Comparison of ENCODE assay signal across 8 mouse cellular contexts in the genomic region with DNA sequence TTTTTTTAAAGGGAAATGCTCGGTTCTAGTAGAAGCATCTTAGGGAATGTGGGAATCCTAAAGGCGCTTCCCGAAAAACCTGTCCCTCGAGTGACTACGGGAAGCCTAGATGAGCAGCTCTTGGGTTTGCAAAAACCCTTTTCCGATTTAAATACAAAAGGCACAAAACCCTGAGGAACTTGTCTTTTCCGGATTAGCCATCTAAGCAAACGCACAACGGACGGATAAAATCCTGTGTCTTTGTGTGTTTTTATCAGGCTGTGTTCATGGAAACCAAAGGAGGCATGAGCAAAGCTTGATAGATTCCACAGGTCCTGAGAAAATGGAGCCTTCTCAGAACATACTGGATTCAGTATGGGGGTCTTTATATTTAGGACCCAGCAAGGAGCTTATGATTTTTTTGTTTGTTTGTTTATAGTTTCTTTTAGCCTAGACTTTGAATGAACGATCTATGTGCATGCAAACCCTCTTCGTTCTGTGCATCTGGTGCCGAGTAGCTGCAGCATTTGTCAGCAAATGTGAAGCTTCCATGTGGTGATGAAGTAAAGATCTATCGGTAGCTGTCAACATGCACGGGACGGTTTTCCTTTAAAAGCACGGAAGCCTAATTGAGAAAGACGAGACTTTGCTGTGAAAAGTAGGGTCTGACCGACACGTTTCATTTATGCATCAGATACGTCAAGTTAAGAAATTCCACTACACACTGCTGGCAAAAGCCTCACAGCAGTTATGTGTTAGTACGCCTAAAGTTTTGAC. TPM values are rescaled to one million over a fixed set of nuclear protein-coding genes. Genes with fewer than 3 reads are reported as not detected.
A peak's percentile ranks its signal among the peaks of the same experiment; 100 is the strongest.
DNase-seq lines count a peak whose midpoint lies in the region; ATAC-seq and TF ChIP-seq lines count a peak whose summit lies in the region.

No protein-coding gene starts in this region.

- H3K4me2 ChIP-seq in kidney, embryonic 14.5 days (replicated peaks; ENCODE audit: low read depth, low read length): peak overlapping the region; percentile 43
- peak overlapping the region; percentile 46 for H3K4me2 ChIP-seq in forebrain, postnatal 0 days (ENCODE audit: low read depth)
- H3K4me2 ChIP-seq in liver, postnatal 0 days (ENCODE audit: low read depth, low read length): peak overlapping the region; percentile 45

- no peaks in the 10 kb centered on the region for H3K4me1 ChIP-seq in kidney, embryonic 14.5 days (ENCODE audit: control insufficient read depth, insufficient read depth, low read length)
- H3K4me1 ChIP-seq in forebrain, postnatal 0 days (ENCODE audit: insufficient read depth): peaks cover 2% of the 10 kb centered on the region; the same call in 1 of the 2 replicates
- no peaks in the 10 kb centered on the region for H3K4me1 ChIP-seq in liver, postnatal 0 days (ENCODE audit: insufficient read depth)

- H3K9me3 ChIP-seq in kidney, embryonic 14.5 days (ENCODE audit: control insufficient read depth, low read length): no peaks in the 10 kb centered on the region
- H3K9me3 ChIP-seq in forebrain, postnatal 0 days (ENCODE audit: low read length): no peaks in the 10 kb centered on the region
- no peaks in the 10 kb centered on the region for H3K9me3 ChIP-seq in liver, postnatal 0 days (ENCODE audit: low read length)

- H3K27me3 ChIP-seq in kidney, embryonic 14.5 days (ENCODE audit: control insufficient read depth, insufficient read depth, low read length): no peaks in the 10 kb centered on the region
- H3K27me3 ChIP-seq in forebrain, postnatal 0 days (ENCODE audit: insufficient read depth, low read length): no peaks in the 10 kb centered on the region
- H3K27me3 ChIP-seq in liver, postnatal 0 days (ENCODE audit: insufficient read depth, low read length): no peaks in the 10 kb centered on the region

- TF ChIP-seq POLR2A in brain, embryonic 14.5 days (IDR thresholded peaks at IDR 0.05; ENCODE audit: borderline replicate concordance, extremely low read depth, insufficient read depth, insufficient read length, poor library complexity, severe bottlenecking): no peak

- DNase-seq in kidney, postnatal 36 days: no peak
- peak; percentile 76 for DNase-seq in brain, embryonic 14.5 days (ENCODE audit: low read depth)
- peak; percentile 75 for DNase-seq in forebrain, postnatal 0 days
- DNase-seq in liver, postnatal 0 days: no peak
- no peak for DNase-seq in layer of hippocampus, postnatal 25 days (ENCODE audit: extremely low spot score in 1 of 2, low spot score in 1 of 2)
- no peak for DNase-seq in gastrocnemius, postnatal 25 days
- no peak for DNase-seq in right cerebral cortex, postnatal 36 days (ENCODE audit: low spot score in 2 of 2)

- no peak for TF ChIP-seq CTCF in brain, embryonic 14.5 days (IDR thresholded peaks at IDR 0.05; ENCODE audit: borderline replicate concordance, extremely low read depth, insufficient read depth, insufficient read length)
- no peak for TF ChIP-seq CTCF in forebrain, postnatal 0 days (IDR thresholded peaks at IDR 0.05; ENCODE audit: low read depth)
- no peak for TF ChIP-seq CTCF in liver, postnatal 0 days (IDR thresholded peaks at IDR 0.05; ENCODE audit: low read depth)

- ATAC-seq in kidney, embryonic 14.5 days (ENCODE audit: low FRiP score, low TSS enrichment): no peak
- peak; percentile 28; the same call in 1 of the 2 replicates for ATAC-seq in forebrain, postnatal 0 days
- no peak for ATAC-seq in liver, postnatal 0 days

- H3K36me3 ChIP-seq in kidney, embryonic 14.5 days (ENCODE audit: control insufficient read depth, insufficient read depth, low read length): no peaks in the 10 kb centered on the region
- no peaks in the 10 kb centered on the region for H3K36me3 ChIP-seq in forebrain, postnatal 0 days (ENCODE audit: insufficient read depth)
- no peaks in the 10 kb centered on the region for H3K36me3 ChIP-seq in liver, postnatal 0 days (replicated peaks; ENCODE audit: insufficient read depth, low read length)

- 2% methylated on average over 22 of the region's 22 CpGs for WGBS in kidney, embryonic 14.5 days
- WGBS in forebrain, postnatal 0 days: under 1% methylated on average over 22 of the region's 22 CpGs
- 4% methylated on average over 22 of the region's 22 CpGs for WGBS in liver, postnatal 0 days (ENCODE audit: insufficient replicate concordance)

- TF ChIP-seq EP300 in liver, postnatal 0 days (IDR thresholded peaks at IDR 0.05; ENCODE audit: low read depth): no peak

- no peak overlapping the region for H3K27ac ChIP-seq in kidney, embryonic 14.5 days (ENCODE audit: low read depth, low read length)
- H3K27ac ChIP-seq in forebrain, postnatal 0 days (ENCODE audit: low read depth, low read length): peak overlapping the region; percentile 90
- no peak overlapping the region for H3K27ac ChIP-seq in liver, postnatal 0 days (ENCODE audit: low read depth)

- H3K9ac ChIP-seq in kidney, embryonic 14.5 days (ENCODE audit: low read depth, low read length): peak overlapping the region; percentile 19; the same call in 1 of the 2 replicates
- peak overlapping the region; percentile 74 for H3K9ac ChIP-seq in forebrain, postnatal 0 days
- no peak overlapping the region for H3K9ac ChIP-seq in liver, postnatal 0 days (replicated peaks)

- peak overlapping the region; percentile 40 for H3K4me3 ChIP-seq in kidney, embryonic 14.5 days (ENCODE audit: low read length)
- peak overlapping the region; percentile 55 for H3K4me3 ChIP-seq in forebrain, postnatal 0 days (ENCODE audit: low read depth, low read length)
- H3K4me3 ChIP-seq in liver, postnatal 0 days (ENCODE audit: low read depth, low read length): no peak overlapping the region

RNA-seq across cellular contexts. Expression of a gene that starts 0.6 kb away (rescaled TPM):
- polyA plus RNA-seq in kidney, embryonic 14.5 days (2014; fragmentation: Nextera tagmentation; extraction: Ambion mirVana): 2.5 and 3.1 TPM in 2 replicates
- 28.6 and 43.7 TPM in 2 replicates for polyA plus RNA-seq in brain, embryonic 14.5 days (2012; rRNA removed)
- total RNA-seq in forebrain, postnatal 0 days (2014; rRNA removed): 89.7 and 98.2 TPM in 2 replicates
- polyA plus RNA-seq in forebrain, postnatal 0 days (2015; fragmentation: Nextera tagmentation; extraction: Ambion mirVana): 28.1 and 46.2 TPM in 2 replicates
- polyA plus RNA-seq in liver, postnatal 0 days (2015; fragmentation: Nextera tagmentation; extraction: Ambion mirVana): not detected in 2 replicates
- total RNA-seq in layer of hippocampus, postnatal 25 days (2021): 10 to 100 TPM; 72.7 to 82.4 TPM
- under 1 TPM in 1 of 2 experiments, not detected in 1; 0.13 TPM for total RNA-seq in gastrocnemius, postnatal 25 days (2021)

Comparison
In these comparisons a context has a peak if more than half of its experiments do, and no peak if none do; other contexts are left out.
1. DNase-seq: peak in brain, embryonic 14.5 days (single experiment) and forebrain, postnatal 0 days (single experiment); none in kidney, postnatal 36 days (0 of 2), liver, postnatal 0 days (single experiment), layer of hippocampus, postnatal 25 days (0 of 2), gastrocnemius, postnatal 25 days (single experiment) and right cerebral cortex, postnatal 36 days (0 of 2).
2. Peak in every context shown above with its lines, with median percentiles within 50 percentile points of each other: H3K4me2 ChIP-seq.